Mouse (Mus musculus) CH12F3 (cell line): ENCODE measurements around the gene Gars.

Experiments
- in situ Hi-C: fragments of 300-500 bp; cut with MboI; formaldehyde crosslinking; loops from 2 replicates; pipeline ENCODE4 v1.14.3; 2020; ENCODE audit warnings: low sequenced_read_pairs

Gene Gars

DNA sequence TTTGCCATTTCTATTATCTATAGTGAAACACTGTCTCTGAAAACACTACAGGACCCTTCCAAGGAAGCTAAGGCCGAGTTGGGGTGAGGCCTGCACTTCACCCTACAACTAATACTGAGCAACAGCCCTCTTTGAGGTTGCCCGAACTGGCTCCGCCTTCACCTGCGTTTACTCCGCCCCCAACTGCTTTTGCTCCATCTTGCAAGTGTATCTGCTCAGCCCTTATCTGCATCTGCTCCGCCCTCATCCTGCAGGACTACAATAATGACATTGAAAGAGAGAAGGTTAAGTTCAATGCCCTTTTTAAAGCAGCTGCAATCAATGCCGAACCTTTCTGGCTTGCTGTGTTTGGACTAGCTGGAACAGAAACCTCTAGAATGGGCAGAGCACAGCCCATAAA lies 16.0 kb upstream of the Gars start:
- in situ Hi-C loops: loop anchor here (25.0 kb wide), 1 partner anchor 310 kb away; no protein-coding TSS in a partner anchor

DNA sequence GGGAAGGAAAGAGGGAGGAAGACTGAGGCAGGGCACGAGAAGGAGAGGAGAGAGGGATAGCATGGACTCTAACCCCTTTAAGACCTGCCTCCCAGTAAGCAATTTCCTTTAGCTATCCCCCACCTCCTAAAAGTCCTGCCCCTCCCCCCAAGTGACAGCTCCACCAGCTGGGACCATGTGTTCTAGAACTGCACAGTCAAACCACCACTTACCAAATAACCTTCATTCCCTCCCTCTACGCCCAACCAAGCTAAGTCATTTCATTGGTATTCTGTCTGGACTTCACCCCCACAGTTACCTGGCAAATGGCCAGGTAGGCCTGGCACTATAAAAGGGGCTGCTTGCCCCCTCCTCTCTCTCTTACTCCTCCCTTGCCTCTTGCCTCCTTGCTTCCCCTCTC lies 10.2 kb upstream of the Gars start:
- in situ Hi-C loops: no loop called here

DNA sequence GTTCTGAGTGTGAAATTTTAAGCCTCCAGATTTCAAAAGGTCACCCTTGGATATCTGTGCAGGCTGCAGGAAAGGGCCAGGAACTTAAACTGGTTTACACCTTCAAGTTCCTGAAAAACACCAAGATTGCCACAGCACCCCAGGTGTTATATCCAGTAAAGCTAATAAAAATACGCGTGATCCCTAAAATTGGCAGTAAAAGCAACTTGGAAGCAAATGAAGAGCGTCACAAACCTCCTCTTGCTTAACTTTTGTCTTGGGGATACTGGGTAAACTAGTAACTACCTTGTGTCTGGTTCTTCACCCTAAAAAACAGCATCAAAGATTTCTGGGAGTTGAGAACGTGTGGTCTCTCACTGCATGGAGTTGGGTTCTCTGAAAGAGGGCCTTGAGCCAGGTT lies 1.1 kb upstream of the Gars start:
- in situ Hi-C loops: no loop called here

DNA sequence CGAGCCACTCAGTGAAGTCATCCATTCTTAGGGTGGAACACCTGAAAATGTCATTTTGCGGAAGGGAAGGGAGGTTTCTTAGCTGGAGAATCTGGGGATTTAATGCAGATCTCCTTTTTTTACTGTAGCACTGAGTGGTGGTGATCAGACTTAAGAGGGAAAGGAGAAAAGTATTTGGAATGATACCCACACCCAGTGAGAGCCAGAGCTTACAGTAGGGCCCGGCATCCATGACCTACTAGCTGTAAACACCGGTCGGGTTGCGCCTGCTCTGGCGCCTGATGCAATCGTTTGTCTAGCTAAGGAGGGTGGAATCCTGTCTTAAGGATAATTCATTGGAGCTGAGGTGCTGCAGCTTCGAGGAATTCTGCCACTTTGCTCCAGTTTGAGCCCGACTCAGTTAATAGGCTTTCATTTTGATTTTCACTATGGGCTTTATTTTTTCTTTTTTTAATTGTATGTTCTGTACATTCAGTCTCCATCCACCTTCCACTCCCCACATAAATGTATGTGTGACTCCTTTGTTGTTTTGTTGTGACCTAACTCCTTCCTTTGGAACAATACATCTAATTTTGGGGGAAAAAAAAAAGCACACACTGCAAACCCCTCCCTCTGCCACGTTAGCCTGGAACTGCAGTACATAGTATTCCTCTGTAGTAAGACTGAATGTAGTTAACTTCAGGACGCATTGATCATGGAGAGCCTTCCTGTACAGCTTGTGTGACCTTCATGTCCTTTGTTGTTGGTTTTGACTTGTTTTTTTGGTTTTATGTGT lies 1.1 kb downstream of the Gars start:
- in situ Hi-C loops: no loop called here

DNA sequence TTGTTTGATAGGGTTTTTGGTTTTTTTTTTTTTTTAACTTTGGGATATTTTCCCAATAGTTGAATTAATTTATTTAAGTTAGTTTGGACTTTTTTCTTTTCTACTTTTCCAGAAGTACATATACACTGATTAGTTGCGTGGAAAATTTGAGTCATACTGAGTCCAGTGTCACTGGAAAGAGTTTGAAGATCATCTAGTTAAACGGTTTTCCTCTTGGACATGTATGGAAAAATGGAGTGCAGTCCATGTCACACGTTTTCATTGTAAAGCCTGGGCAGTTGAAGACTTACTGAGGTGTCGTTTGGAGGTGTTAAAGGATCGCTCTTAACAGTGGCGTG lies 1.6 kb downstream of the Gars start:
- in situ Hi-C loops: no loop called here

DNA sequence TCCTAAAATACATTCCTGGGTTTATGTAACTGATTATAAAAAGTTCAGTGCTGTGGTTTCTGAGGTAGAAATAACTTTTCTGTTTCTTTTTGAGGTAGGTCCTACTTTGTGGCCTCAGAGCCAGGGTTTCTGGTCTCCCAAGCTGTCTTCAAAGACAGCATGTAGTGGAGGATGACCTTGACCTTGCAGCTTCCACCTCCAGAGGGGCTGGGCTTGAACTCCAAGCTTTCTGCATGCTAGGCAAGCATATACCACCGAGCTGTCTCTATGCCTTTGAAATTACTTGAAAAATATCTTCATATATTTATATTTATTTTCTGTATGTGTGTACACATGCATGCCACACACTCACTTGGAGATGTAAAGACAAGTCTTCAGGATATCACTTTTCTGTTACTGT lies 2.2 kb downstream of the Gars start:
- in situ Hi-C loops: no loop called here

DNA sequence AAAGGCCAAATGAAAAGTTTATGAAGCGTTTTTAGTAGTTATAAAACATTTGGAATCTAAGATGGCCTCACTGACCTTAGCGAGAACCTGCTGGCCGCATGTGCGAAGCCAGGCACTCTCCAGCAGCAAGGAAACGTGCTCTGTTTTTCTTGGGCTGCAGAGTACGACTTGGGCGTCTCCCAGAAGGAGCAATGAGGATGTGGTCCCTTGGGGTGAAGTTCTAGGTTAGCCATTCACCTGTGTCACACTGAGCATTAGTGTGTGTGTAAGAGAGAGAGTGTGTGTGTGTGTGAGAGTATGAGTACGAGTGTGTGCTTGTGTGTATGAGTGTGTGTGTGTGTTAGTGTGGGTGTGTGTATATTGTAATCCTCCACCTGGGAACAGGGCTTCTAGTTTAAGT lies 5.4 kb downstream of the Gars start:
- in situ Hi-C loops: no loop called here

DNA sequence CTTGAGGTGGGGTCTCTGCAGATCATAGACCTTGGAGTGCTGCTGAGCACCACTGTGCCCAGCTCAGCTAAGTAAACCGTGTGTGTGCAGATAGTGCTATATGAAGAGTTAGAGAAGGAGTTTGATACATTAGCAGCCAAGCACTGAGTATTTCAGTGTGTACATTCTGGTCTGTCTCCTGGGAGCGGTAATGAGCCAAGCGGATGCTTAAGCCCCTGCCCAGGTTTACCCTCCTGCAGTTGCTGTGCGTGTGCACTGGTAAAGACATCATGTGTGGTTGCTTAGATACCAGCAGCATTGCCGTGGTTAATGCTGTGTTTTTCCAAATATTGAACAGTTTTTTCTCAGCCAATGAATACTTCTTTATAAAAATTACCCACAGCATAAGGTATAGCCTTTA lies 6.7 kb downstream of the Gars start:
- in situ Hi-C loops: no loop called here

DNA sequence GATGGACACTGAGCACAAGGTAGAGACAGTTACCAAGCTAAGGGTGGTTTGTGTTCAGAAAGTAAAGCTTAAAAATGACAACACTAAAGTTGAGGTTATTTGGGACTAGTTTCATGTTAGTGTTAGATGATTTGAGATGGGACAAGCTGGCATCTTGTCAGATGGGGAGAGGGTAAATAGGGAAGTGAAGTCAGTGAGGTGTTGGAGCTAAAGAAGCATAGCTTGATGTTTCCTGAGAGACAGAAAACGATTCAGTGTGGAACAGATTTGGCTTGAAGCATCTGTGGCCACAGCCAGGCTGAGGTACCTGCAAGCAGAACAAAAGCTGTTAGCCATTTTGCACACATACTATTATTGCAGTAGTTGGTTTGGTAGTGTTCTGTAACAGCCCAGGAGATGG lies 7.5 kb downstream of the Gars start:
- in situ Hi-C loops: no loop called here

DNA sequence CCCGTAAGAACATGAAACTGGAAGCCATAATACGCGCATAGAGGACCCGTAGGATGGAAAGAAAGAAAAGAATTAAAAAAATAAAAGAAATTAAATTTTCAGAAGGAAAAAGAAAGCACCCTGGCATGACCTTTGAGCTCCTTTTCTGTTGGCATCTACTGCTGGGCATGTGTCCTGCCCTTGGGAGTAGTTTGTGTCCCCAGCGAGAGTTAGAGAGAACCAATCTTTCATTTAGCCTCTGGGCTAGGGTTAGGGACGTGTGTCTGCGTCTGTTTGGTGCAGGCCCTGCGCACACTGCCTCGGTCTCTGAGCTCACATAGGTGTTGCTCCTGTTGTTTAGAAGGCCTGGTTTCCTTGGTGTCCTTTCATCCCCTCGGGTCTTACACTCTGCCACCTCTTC lies 11.4 kb downstream of the Gars start:
- in situ Hi-C loops: no loop called here

DNA sequence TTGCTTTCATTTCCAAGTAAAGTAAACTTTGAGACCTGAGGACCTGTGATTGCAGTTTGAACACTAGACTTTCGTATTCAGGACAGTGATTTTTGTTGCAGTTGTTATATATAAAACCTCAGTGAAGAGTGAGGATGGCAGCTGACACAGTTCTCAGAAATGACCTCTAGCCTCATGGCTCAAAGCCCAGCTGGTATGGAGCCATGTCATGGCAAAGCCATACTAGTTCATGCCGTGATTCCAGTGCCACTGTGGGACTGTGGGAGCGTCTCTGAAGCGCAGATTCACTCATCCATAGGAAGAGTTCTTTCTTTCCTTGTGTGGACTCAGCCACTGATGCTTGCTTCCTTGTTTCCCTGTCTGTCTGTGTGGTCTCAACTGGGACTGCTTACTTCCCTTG lies 16.7 kb downstream of the Gars start:
- in situ Hi-C loops: no loop called here

DNA sequence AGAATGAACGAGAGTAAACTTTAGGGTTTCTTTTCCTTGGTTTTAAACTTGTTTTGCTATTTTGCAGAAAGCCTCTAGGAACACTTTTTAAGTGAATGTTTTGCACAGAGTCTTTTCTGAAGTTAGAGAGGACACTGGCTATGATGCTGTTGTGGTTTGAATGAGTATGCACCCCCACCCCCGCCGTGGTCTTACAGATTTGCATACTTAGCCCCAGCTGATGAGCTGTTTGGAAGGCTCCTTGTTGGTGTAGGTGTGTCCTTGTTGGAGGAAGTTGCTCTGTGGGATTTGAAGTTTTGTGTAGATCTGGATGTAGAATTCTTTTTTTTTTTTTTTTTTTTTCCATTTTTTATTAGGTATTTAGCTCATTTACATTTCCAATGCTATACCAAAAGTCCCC lies 19.6 kb downstream of the Gars start:
- in situ Hi-C loops: no loop called here

DNA sequence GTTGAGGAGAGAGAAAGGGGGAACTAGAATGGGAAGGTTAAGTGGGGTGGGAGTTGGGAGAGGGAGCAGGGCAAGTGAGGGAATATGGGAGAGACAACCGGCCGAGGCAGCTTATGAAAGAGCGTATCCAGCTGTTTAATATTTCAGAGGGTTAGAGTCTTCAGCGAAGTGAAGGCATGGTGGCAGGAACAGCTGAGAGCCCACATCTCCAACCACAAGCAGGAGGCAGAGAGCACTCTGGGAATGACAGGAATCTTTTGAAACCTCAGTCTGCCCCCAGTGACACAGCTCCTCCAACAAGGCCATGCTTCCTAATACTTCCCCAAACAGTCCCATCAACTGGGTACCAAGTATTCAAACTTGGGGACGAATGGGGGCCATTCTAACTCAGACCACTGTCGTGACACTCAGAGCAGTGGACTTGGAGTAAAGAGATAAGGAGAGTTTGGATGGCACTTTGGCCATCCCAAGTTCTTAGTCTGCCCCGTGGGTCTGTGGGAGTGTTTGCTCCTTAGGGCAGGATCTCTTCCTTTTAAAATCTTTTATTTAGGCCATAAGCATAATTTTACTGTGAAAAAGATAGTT lies 22.5 kb downstream of the Gars start:
- in situ Hi-C loops: no loop called here

DNA sequence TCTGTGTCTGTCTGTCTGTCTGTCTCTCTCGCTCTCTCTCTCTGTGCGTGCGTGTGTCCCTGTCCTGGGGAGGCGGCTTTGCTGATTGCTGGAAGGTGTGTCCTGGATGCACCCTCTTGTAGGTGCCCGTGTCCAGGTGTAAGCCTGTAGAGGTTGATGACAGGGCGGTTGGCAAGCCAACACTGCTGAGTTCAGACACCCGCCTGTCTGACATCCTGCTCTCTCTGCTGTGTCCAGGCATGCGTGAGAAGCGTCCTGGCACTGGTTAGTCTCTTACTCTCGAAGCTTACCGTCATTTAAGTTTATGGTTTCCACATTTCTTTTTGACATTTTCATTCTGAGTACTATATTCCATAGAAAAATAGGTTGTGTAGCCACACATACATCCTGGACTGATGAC lies 23.5 kb downstream of the Gars start:
- in situ Hi-C loops: no loop called here

DNA sequence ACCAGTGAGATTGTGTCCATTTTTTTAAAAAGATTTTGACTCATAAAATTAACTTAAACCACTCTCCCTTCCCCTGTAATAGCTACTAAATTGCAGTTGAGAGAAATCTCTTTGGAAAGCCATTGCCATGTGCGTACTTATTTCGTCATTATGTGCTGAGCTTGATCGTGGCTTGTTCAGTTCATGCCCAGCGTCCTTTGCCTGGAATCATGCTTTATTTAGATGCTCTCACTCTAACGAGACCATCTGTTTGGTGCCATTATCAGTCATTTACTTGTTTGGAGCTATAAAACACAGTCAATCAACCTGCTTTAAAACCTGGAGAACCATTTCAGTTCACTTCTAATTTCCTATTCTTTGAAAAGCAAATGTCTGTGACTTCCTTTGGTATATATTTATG lies 24.4 kb downstream of the Gars start:
- in situ Hi-C loops: no loop called here

DNA sequence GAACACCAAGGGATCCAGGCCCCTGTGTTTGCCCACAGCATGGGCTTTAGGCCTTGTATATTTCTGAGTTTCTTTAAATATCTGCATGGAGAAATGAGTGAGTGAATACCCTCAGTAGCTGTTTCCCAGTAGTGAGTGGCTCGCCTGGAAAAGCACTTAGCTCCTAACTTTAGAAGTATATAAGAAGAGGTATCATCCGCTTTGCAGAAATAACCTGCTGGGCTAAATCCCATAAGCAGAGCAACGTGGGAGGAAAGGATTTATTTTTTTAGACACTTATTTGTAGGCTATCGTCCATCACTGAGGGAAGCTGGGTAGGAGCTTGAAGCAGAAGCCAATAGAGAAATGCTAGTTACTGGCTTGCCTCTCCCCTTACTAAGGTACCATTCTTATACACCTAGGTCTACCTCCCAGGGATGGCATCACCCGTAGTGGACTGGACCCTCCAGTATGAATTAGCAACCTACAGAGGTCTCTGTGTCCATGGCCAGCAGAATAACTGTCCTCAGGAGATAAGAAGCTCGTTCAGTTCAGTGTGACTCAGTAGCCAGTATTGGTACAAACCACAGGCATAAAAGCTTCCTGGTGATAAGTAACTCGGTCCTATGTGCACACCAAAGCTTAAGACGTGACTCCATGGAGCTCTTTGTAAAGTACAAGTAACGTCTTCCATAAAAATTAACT lies 26.1 kb downstream of the Gars start:
- in situ Hi-C loops: no loop called here

DNA sequence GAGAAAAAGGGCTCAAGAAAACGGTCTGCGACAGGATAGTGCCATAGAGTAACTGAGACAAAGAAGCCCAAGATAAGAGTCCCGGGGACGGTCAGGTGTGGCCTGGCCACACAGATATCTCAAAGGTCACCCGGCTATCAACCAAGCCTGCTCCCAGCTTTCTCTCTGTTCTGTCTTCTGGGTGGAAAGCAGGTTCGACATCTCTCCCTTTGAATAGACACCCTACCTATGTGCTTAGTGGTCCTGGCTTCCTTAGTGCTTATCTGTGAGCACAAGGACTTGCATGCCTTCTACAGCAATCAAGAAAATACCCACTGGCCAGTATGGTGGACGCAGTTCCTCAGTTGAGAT lies 26.6 kb downstream of the Gars start:
- in situ Hi-C loops: no loop called here

DNA sequence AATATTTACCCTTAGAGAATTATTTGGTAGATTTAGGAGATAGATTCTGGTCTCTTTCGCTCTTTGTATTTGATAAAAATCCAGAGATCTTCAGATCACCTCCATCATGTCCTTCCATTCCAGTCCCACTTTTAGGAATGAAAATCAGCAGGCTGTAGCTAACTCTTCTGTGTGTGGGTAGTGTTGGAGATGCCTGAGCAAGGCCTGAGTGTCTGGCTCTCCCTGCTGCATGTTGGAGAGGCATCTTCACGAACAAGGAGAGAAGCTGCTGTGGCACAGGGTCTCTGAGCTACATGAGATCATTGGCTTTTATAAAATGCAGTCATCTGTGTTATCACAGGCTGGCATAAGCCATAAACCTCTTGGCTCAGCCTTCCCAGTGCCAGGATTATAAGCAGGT lies 28.1 kb downstream of the Gars start:
- in situ Hi-C loops: no loop called here

DNA sequence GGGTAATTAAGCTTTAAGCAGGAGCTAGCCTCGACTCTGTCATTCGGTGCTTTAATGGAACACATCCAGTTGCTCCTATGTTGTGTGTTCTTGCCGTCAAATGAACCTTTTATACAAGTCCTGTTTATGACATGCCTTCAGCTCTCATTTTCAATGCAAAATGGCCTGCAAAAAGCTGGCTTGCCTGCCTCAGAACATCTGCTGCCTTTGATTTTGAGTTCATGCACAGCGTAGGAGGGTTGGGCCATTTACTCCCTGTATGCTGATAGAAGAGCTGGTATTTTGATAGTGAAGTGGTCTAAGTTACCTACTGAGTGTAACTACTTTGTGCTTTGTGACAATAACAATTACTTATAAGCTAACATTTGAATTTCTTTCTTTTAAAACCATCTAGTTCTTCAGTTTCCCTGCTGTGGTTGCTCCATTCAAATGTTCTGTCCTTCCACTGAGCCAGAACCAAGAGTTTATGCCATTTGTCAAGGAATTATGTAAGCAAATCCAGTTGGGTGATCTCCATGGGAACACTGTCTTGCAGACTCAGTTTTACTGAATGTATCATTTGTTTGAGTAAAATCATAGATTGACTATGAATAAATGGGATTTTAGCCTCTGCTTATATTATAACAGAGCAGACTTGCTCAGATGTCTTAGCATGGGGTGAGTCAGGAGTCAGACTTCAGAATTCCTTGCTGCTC lies 38.9 kb downstream of the Gars start:
- in situ Hi-C loops: no loop called here

DNA sequence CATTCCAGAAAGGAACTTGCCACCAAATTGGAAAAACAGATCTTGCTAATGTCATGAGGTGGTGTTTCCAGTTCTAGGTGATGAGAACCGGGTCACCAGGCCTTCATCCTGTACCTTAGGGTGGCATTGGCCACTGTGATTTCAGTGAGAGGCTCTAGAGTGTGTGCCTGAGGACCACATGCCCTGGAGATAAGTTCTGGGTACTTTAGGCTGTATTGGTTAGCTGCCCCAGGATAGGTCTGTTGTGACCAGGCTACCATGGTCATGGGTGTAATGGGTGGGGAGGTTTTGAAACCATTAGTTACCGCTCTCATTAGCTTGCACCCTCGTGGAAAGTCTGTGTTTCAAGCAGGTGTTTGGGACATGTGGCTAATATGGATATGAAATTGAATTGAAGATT lies 43.6 kb downstream of the Gars start:
- in situ Hi-C loops: no loop called here

DNA sequence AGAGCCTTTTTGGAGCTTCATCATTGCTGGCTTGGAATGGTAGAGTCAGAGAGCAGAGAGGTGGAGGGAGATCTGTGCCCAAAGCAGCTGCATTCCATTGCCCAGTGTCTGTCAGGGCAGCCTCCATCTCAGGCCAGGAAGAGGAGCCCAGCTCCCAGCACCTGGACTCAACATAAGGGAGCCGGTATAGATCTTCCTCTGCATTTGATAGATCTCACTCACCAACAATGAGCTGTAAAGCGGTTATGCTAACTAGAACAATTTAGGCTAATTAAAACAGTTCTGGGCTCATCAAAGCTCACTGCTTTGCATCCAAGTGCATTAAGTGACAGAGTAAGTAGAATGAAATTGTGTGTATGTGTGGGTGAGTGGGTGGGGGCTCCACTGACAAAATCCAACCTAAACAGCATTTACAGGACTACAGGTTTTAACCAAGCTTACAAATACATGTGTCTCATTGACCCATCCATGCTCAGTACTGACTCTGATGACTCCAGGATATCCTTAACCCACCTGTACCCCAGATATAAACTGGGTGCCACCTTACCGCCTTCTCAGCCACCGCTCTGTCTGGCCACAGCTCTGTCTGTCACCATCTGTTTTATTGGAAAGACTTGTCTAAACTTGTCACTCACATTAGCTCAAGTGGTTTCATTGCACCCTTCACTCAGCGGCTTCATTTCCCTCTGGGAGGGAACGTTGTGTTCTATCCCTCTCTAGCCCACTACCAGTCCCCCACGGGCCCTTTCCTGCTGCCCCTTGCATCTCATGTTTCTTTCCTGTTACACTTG lies 44.6 kb downstream of the Gars start:
- in situ Hi-C loops: no loop called here
